Mouse (Mus musculus): Measurements from ENCODE around the gene Bcl2l2.

DNA sequence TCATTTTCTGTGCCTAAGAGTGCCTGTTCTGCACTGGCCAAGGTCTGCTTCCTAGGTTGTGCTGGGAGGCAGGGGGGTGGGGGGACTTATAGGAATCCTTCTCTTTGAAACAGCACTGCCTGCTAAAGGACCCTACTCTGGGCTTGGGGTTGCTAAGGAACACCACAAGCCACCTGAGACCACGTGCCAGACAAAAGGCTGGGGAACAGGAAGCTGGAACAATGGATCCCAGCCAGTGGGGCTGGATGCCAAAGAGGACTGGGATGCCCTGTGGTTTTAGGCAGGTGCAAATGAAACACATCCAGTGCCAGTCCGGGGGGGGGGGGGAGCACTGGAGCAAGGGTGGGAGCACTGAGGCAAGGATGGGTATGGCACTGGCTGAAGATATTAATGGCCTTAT, 47.3 kb downstream of the Bcl2l2 start:
- TF ChIP-seq POLR2A (IDR thresholded peaks at IDR 0.05; ENCODE audit: extremely low read depth, insufficient read depth, low read length): no peak
- TF ChIP-seq CTCF (IDR thresholded peaks at IDR 0.05; ENCODE audit: extremely low read depth, insufficient read depth, low read length): no peak
